In genomic region chr9:31858720-31859340, GRCm38 (mm10) we compare ENCODE assay signal across 8 mouse cellular contexts. TPM values are rescaled to one million over a fixed set of nuclear protein-coding genes. Genes with fewer than 3 reads are reported as not detected.
DNase-seq lines count a peak whose midpoint lies in the region; ATAC-seq and TF ChIP-seq lines count a peak whose summit lies in the region.

No protein-coding gene starts in this region.

- TF ChIP-seq CTCF in lung, embryonic 14.5 days (IDR thresholded peaks at IDR 0.05; ENCODE audit: low read depth) = peak; percentile 84
- TF ChIP-seq CTCF in heart, postnatal 0 days (IDR thresholded peaks at IDR 0.05; ENCODE audit: low read depth) = peak; percentile 58

- peak overlapping the region; percentile 7; the same call in 1 of the 2 replicates for H3K4me3 ChIP-seq in lung, embryonic 14.5 days (ENCODE audit: low read depth, low read length)
- H3K4me3 ChIP-seq in embryonic facial prominence, embryonic 10.5 days = peak overlapping the region; percentile 45
- H3K4me3 ChIP-seq in heart, postnatal 0 days (ENCODE audit: low read depth, low read length) = no peak overlapping the region
- peak overlapping the region; percentile 17 for H3K4me3 ChIP-seq in limb, embryonic 15.5 days

- 0 out of 2 replicates have a peak, but pooled peaks have one; percentile 58 for ATAC-seq in lung, embryonic 14.5 days (ENCODE audit: insufficient read depth)
- no peak for ATAC-seq in heart, postnatal 0 days (ENCODE audit: insufficient read depth, low read depth)
- peak; percentile 46; the same call in 1 of the 2 replicates for ATAC-seq in limb, embryonic 15.5 days (ENCODE audit: insufficient number of reproducible peaks, low FRiP score, low TSS enrichment, low read depth)

- no peaks in the 10 kb centered on the region for H3K36me3 ChIP-seq in lung, embryonic 14.5 days (ENCODE audit: insufficient read depth)
- no peaks in the 10 kb centered on the region for H3K36me3 ChIP-seq in embryonic facial prominence, embryonic 10.5 days (replicated peaks)
- H3K36me3 ChIP-seq in heart, postnatal 0 days (replicated peaks; ENCODE audit: control insufficient read depth, insufficient read depth, low read length) = no peaks in the 10 kb centered on the region
- H3K36me3 ChIP-seq in limb, embryonic 15.5 days = no peaks in the 10 kb centered on the region

- peak overlapping the region; percentile 55 for H3K4me2 ChIP-seq in lung, embryonic 14.5 days
- H3K4me2 ChIP-seq in heart, postnatal 0 days (ENCODE audit: low read depth, low read length) = peak overlapping the region; percentile 39; the same call in 1 of the 2 replicates
- peak overlapping the region; percentile 32 for H3K4me2 ChIP-seq in limb, embryonic 15.5 days

- no peaks in the 10 kb centered on the region for H3K4me1 ChIP-seq in lung, embryonic 14.5 days (ENCODE audit: insufficient read depth)
- H3K4me1 ChIP-seq in embryonic facial prominence, embryonic 10.5 days = peaks cover 9% of the 10 kb centered on the region
- no peaks in the 10 kb centered on the region for H3K4me1 ChIP-seq in heart, postnatal 0 days (ENCODE audit: control insufficient read depth, insufficient read depth)
- H3K4me1 ChIP-seq in limb, embryonic 15.5 days = peaks cover 6% of the 10 kb centered on the region; the same call in 1 of the 2 replicates

- H3K27ac ChIP-seq in lung, embryonic 14.5 days (ENCODE audit: low read depth) = no peak overlapping the region
- H3K27ac ChIP-seq in embryonic facial prominence, embryonic 10.5 days (replicated peaks) = no peak overlapping the region
- H3K27ac ChIP-seq in heart, postnatal 0 days (ENCODE audit: low read depth) = no peak overlapping the region
- H3K27ac ChIP-seq in limb, embryonic 15.5 days = no peak overlapping the region

- H3K27me3 ChIP-seq in lung, embryonic 14.5 days (ENCODE audit: insufficient read depth, low read length) = no peaks in the 10 kb centered on the region
- peaks cover 28% of the 10 kb centered on the region for H3K27me3 ChIP-seq in embryonic facial prominence, embryonic 10.5 days (replicated peaks; ENCODE audit: low read depth, poor library complexity, severe bottlenecking)
- H3K27me3 ChIP-seq in heart, postnatal 0 days (ENCODE audit: control insufficient read depth, insufficient read depth, low read length) = peaks cover 6% of the 10 kb centered on the region; the same call in 1 of the 2 replicates
- H3K27me3 ChIP-seq in limb, embryonic 15.5 days = peaks cover 6% of the 10 kb centered on the region; the same call in 1 of the 2 replicates

- DNase-seq in lung, embryonic 14.5 days = peak; percentile 67
- no peak for DNase-seq in lung, postnatal 14 days
- peak; percentile 76 for DNase-seq in embryonic facial prominence, embryonic 10.5 days (ENCODE audit: low spot score)
- peak; percentile 6 for DNase-seq in heart, postnatal 0 days (ENCODE audit: low spot score)
- peak; percentile 8 for DNase-seq in retina, postnatal 7 days (ENCODE audit: low read depth, low spot score)
- no peak for DNase-seq in MN1 (ENCODE audit: low spot score)
- DNase-seq in layer of hippocampus, adult 8-10 months (ENCODE audit: low spot score in 2 of 2) = no peak

- 5% methylated on average over 20 of the region's 20 CpGs for WGBS in lung, embryonic 14.5 days
- 6% methylated on average over 20 of the region's 20 CpGs for whole genome bisulfite sequencing in embryonic facial prominence, embryonic 10.5 days
- 7% methylated on average over 20 of the region's 20 CpGs for WGBS in heart, postnatal 0 days
- WGBS in limb, embryonic 15.5 days = 6% methylated on average over 20 of the region's 20 CpGs

- peak overlapping the region; percentile 24; the same call in 1 of the 2 replicates for H3K9ac ChIP-seq in lung, embryonic 14.5 days
- H3K9ac ChIP-seq in heart, postnatal 0 days (replicated peaks; ENCODE audit: low read depth, low read length) = no peak overlapping the region
- H3K9ac ChIP-seq in limb, embryonic 15.5 days = no peak overlapping the region

- H3K9me3 ChIP-seq in lung, embryonic 14.5 days (ENCODE audit: low read depth, low read length) = no peaks in the 10 kb centered on the region
- no peaks in the 10 kb centered on the region for H3K9me3 ChIP-seq in embryonic facial prominence, embryonic 10.5 days
- H3K9me3 ChIP-seq in heart, postnatal 0 days (replicated peaks; ENCODE audit: control insufficient read depth, low read length) = no peaks in the 10 kb centered on the region
- H3K9me3 ChIP-seq in limb, embryonic 15.5 days = no peaks in the 10 kb centered on the region

- TF ChIP-seq EP300 in heart, postnatal 0 days (IDR thresholded peaks at IDR 0.05; ENCODE audit: low read depth) = no peak

RNA-seq across cellular contexts. Expression of gene Barx2, which starts 54.4 kb away (rescaled TPM):
- polyA plus RNA-seq in lung, embryonic 14.5 days (2014; fragmentation: Nextera tagmentation; extraction: Ambion mirVana) = 0.22 and 0.36 TPM in 2 replicates
- polyA plus RNA-seq in embryonic facial prominence, embryonic 10.5 days (2016; fragmentation: Nextera tagmentation; extraction: Ambion mirVana) = 0.60 and 0.72 TPM in 2 replicates
- 0.66 TPM in 1 of 2 replicates, not detected in the other for total RNA-seq in heart, postnatal 0 days (2014; rRNA removed; ENCODE audit: low replicate concordance)
- polyA plus RNA-seq in heart, postnatal 0 days (2015; fragmentation: Nextera tagmentation; extraction: Ambion mirVana) = not detected in 2 replicates
- polyA plus RNA-seq in limb, embryonic 15.5 days (2015; fragmentation: Nextera tagmentation; extraction: Ambion mirVana) = 5.6 and 6.1 TPM in 2 replicates
- 1 to 10 TPM in 3 of 4 experiments, under 1 TPM in 1; 0.47 to 1.8 (median 1.1) TPM for total RNA-seq in layer of hippocampus, adult 8-10 months (2022)

Comparison
In these comparisons a context has a peak if more than half of its experiments do, and no peak if none do; other contexts are left out.
1. DNase-seq: peak in lung, embryonic 14.5 days (single experiment), embryonic facial prominence, embryonic 10.5 days (single experiment), heart, postnatal 0 days (single experiment) and retina, postnatal 7 days (single experiment); none in lung, postnatal 14 days (single experiment), MN1 (single experiment) and layer of hippocampus, adult 8-10 months (0 of 2).
2. Peak in every context shown above with its lines, with median percentiles within 50 percentile points of each other: H3K4me2 ChIP-seq.